Mouse (Mus musculus): Measurements from ENCODE around the gene Tmem30c. TPM values are rescaled to one million over a fixed set of nuclear protein-coding genes. Genes with fewer than 3 reads are reported as not detected.

Tmem30c gene
- polyA plus RNA-seq, 1 experiment from 2014 or later, result not detected

DNA sequence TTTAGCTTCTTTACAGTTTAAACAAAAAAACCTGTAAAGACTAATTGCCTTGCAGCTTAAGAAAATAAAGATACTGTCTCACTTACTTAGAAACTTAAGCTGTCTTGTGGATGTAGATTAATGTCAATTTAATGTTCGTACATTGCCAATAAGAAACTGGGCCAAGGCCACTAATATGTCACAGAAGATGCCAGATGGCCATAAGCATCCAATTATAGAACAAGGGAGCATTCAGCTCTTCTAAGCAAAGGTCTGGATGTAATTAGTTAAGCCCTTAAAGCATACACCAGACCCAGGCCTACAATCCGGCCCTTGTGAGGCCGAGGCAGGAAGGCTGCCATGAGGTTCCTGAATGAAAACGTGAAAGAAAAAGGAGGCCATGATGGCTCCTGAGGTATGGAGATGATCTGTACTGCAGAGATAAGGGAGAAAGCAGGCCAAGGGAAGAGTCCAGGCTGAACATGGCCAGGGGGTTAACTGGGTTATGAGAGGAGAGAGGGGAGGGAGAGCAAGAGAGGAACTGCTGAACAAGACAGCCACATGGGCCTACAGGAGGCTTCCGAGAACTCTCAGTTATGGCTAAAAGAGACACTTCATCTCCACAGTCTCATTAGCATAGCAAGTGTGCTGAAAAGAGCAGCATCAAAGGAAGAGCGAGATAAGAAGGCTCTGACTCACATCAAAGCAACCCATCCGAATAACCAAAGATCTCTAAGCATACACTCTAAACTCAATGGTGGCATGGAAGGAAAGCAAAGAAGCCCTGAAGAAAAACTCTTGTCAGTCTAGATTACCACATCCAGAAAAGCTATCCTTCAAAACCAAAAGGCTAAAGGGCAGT, 26.8 kb upstream of the Tmem30c start:
- 65% methylated on average over 7 of the region's 7 CpGs for WGBS
- DNase-seq (ENCODE audit: low spot score), result no peak
- H3K4me1 ChIP-seq (ENCODE audit: control insufficient read depth, insufficient read depth, low read length), result no peaks in the 10 kb centered on the region

DNA sequence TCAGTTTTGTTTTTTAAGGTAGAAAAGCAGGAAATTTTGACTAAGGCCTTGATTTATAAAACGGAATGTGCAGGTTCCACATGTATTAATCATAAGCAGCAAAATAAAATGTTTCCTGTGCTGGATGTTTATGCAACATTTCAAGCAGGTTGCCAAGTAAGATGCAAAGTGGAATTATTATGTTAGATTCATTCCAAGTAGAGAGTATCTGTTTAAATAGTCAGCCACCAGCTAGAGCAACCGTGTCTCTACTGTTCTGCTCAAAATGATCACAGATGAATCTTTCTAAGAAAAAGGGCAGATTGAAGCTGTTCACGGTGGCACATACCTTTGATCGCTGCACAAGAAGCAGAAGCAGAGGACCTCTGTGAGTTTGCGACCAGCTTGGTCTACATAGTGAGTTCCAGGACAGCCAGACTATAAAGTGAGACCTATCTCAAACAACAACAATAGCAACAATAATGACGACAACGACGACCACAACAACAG, 26.0 kb upstream of the Tmem30c start:
- WGBS, result 73% methylated on average over 8 of the region's 8 CpGs
- Histone ChIP-seq H3K27ac (ENCODE audit: low read depth, low read length) (no peak overlapping the region), H3K36me3 (ENCODE audit: control insufficient read depth, insufficient read depth, low read length) (no peaks in the 10 kb centered on the region), H3K4me3 (ENCODE audit: low read depth, low read length) (no peak overlapping the region), H3K27me3 (ENCODE audit: control insufficient read depth, insufficient read depth, low read length) (no peaks in the 10 kb centered on the region), H3K4me2 (ENCODE audit: low read depth) (no peak overlapping the region), H3K9me3 (ENCODE audit: control insufficient read depth, low read length) (no peaks in the 10 kb centered on the region), H3K9ac (ENCODE audit: low read length) (no peak overlapping the region), H3K4me1 (ENCODE audit: control insufficient read depth, insufficient read depth, low read length) (no peaks in the 10 kb centered on the region)
- ATAC-seq (ENCODE audit: insufficient read depth, low FRiP score, low TSS enrichment) (no peak), DNase-seq (ENCODE audit: low spot score) (no peak)

More for the DNA sequence above, 26.8 kb upstream of the Tmem30c start:
- Histone ChIP-seq H3K9ac (ENCODE audit: low read length) (no peak overlapping the region), H3K36me3 (ENCODE audit: control insufficient read depth, insufficient read depth, low read length) (no peaks in the 10 kb centered on the region), H3K4me3 (ENCODE audit: low read depth, low read length) (no peak overlapping the region), H3K9me3 (ENCODE audit: control insufficient read depth, low read length) (no peaks in the 10 kb centered on the region), H3K27me3 (ENCODE audit: control insufficient read depth, insufficient read depth, low read length) (no peaks in the 10 kb centered on the region), H3K4me2 (ENCODE audit: low read depth) (no peak overlapping the region), H3K27ac (ENCODE audit: low read depth, low read length) (no peak overlapping the region)
- no peak for ATAC-seq (ENCODE audit: insufficient read depth, low FRiP score, low TSS enrichment)

DNA sequence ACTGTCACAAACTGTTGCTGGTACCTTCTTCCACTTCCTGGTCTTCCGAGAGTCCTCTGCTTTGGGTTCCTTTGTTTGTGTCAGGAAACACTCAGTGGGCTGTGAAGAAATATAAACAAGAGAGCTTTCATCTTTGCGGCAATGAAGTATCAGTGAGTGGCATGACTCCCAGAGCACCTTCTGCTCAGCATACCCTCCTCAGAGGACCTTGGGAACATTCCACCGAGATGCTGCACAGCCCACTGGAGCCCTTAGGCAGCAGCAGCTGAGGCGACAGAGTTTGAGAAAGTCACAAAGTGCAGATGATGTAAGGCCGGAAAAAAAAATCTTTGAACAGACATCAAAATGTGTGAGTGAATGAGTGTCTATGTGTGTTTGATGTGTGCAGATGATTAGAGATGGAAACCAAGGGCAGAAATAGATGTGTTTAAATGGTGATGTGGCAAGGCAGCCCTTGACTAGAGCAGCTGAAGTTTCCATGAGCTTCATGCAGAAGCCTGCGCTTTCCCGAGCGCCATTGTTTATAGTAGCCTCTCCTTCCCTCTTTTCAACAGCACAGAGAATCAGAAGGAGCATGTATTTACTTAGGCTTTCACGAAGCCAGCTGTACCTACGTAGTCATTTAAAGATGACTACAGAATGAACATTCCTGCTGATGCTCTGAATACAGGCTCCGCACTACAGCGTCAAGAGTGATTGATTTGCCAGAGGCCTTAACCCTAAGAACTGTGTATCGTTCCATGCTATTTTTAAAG, 25.4 kb upstream of the Tmem30c start:
- H3K9ac ChIP-seq (ENCODE audit: low read length), result no peak overlapping the region
- H3K4me2 ChIP-seq (ENCODE audit: low read depth), result no peak overlapping the region
- no peak overlapping the region for H3K27ac ChIP-seq (ENCODE audit: low read depth, low read length)
- no peaks in the 10 kb centered on the region for H3K27me3 ChIP-seq (ENCODE audit: control insufficient read depth, insufficient read depth, low read length)
- H3K9me3 ChIP-seq (ENCODE audit: control insufficient read depth, low read length), result no peaks in the 10 kb centered on the region
- ATAC-seq (ENCODE audit: insufficient read depth, low FRiP score, low TSS enrichment) (no peak), DNase-seq (ENCODE audit: low spot score) (no peak)
- H3K4me3 ChIP-seq (ENCODE audit: low read depth, low read length), result no peak overlapping the region
- H3K36me3 ChIP-seq (ENCODE audit: control insufficient read depth, insufficient read depth, low read length), result no peaks in the 10 kb centered on the region
- no peaks in the 10 kb centered on the region for H3K4me1 ChIP-seq (ENCODE audit: control insufficient read depth, insufficient read depth, low read length)
- 47% methylated on average over 13 of the region's 13 CpGs for WGBS

GRCm38 (mm10) chr16:57317127-57317526, 24.5 kb upstream of the Tmem30c start:
- no peak for ATAC-seq (ENCODE audit: insufficient read depth, low FRiP score, low TSS enrichment)
- no peaks in the 10 kb centered on the region for H3K4me1 ChIP-seq (ENCODE audit: control insufficient read depth, insufficient read depth, low read length)
- no peak overlapping the region for H3K4me2 ChIP-seq (ENCODE audit: low read depth)
- H3K27me3 ChIP-seq (ENCODE audit: control insufficient read depth, insufficient read depth, low read length), result no peaks in the 10 kb centered on the region
- no peak overlapping the region for H3K4me3 ChIP-seq (ENCODE audit: low read depth, low read length)
- no peaks in the 10 kb centered on the region for H3K9me3 ChIP-seq (ENCODE audit: control insufficient read depth, low read length)
- DNase-seq (ENCODE audit: low spot score), result no peak
- no peaks in the 10 kb centered on the region for H3K36me3 ChIP-seq (ENCODE audit: control insufficient read depth, insufficient read depth, low read length)
- 67% methylated on average over 4 of the region's 4 CpGs for WGBS
- H3K9ac ChIP-seq (ENCODE audit: low read length), result no peak overlapping the region
- no peak overlapping the region for H3K27ac ChIP-seq (ENCODE audit: low read depth, low read length)

GRCm38 (mm10) chr16:57315026-57315425, 22.4 kb upstream of the Tmem30c start:
- 90% methylated on average over 9 of the region's 9 CpGs for WGBS
- no peaks in the 10 kb centered on the region for H3K4me1 ChIP-seq (ENCODE audit: control insufficient read depth, insufficient read depth, low read length)
- no peak overlapping the region for H3K4me3 ChIP-seq (ENCODE audit: low read depth, low read length)
- H3K27ac ChIP-seq (ENCODE audit: low read depth, low read length), result no peak overlapping the region
- H3K9ac ChIP-seq (ENCODE audit: low read length), result no peak overlapping the region
- no peaks in the 10 kb centered on the region for H3K36me3 ChIP-seq (ENCODE audit: control insufficient read depth, insufficient read depth, low read length)
- ATAC-seq (ENCODE audit: insufficient read depth, low FRiP score, low TSS enrichment) (no peak), DNase-seq (ENCODE audit: low spot score) (no peak)
- no peaks in the 10 kb centered on the region for H3K27me3 ChIP-seq (ENCODE audit: control insufficient read depth, insufficient read depth, low read length)
- H3K9me3 ChIP-seq (ENCODE audit: control insufficient read depth, low read length), result no peaks in the 10 kb centered on the region
- no peak overlapping the region for H3K4me2 ChIP-seq (ENCODE audit: low read depth)

- no peak for DNase-seq (ENCODE audit: low spot score)
- no peak for ATAC-seq (ENCODE audit: insufficient read depth, low FRiP score, low TSS enrichment)
Measured at GRCm38 (mm10) chr16:57314236-57314635, 21.6 kb upstream of the Tmem30c start.

DNA sequence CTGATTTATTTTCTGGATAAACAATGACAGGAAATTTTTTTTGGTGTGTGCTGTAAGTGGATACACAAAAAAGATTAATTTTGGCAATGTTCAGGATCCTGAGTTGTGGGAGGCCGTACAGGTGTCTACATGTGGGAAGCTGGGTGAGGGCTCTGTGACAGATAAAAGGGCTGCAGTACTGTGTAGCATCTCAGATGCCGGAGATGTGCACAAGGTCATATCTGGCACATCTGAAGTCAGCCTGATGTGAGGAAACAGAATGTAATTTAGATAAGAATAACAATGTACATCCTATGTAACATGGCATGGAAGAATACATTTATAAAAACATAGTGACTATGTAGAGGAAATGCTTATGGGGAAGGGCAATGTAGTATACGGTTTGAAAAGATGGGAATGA, 20.8 kb upstream of the Tmem30c start:
- WGBS, result 94% methylated on average over 3 of the region's 3 CpGs
- Histone ChIP-seq H3K27me3 (ENCODE audit: control insufficient read depth, insufficient read depth, low read length) (no peaks in the 10 kb centered on the region), H3K4me2 (ENCODE audit: low read depth) (no peak overlapping the region), H3K9ac (ENCODE audit: low read length) (no peak overlapping the region), H3K4me1 (ENCODE audit: control insufficient read depth, insufficient read depth, low read length) (no peaks in the 10 kb centered on the region), H3K36me3 (ENCODE audit: control insufficient read depth, insufficient read depth, low read length) (no peaks in the 10 kb centered on the region), H3K27ac (ENCODE audit: low read depth, low read length) (no peak overlapping the region), H3K4me3 (ENCODE audit: low read depth, low read length) (no peak overlapping the region), H3K9me3 (ENCODE audit: control insufficient read depth, low read length) (no peaks in the 10 kb centered on the region)
- DNase-seq (ENCODE audit: low spot score), result no peak
- ATAC-seq (ENCODE audit: insufficient read depth, low FRiP score, low TSS enrichment), result no peak

More at GRCm38 (mm10) chr16:57314236-57314635, 21.6 kb upstream of the Tmem30c start:
- no peak overlapping the region for H3K9ac ChIP-seq (ENCODE audit: low read length)
- H3K27ac ChIP-seq (ENCODE audit: low read depth, low read length), result no peak overlapping the region
- no peak overlapping the region for H3K4me2 ChIP-seq (ENCODE audit: low read depth)
- H3K36me3 ChIP-seq (ENCODE audit: control insufficient read depth, insufficient read depth, low read length), result no peaks in the 10 kb centered on the region
- no peaks in the 10 kb centered on the region for H3K27me3 ChIP-seq (ENCODE audit: control insufficient read depth, insufficient read depth, low read length)
- H3K9me3 ChIP-seq (ENCODE audit: control insufficient read depth, low read length), result no peaks in the 10 kb centered on the region
- H3K4me3 ChIP-seq (ENCODE audit: low read depth, low read length), result no peak overlapping the region
- H3K4me1 ChIP-seq (ENCODE audit: control insufficient read depth, insufficient read depth, low read length), result no peaks in the 10 kb centered on the region
- WGBS, result 93% methylated on average over 3 of the region's 3 CpGs

- Histone ChIP-seq H3K4me2 (ENCODE audit: low read depth) (no peak overlapping the region), H3K9me3 (ENCODE audit: control insufficient read depth, low read length) (no peaks in the 10 kb centered on the region), H3K9ac (ENCODE audit: low read length) (no peak overlapping the region), H3K27me3 (ENCODE audit: control insufficient read depth, insufficient read depth, low read length) (no peaks in the 10 kb centered on the region), H3K36me3 (ENCODE audit: control insufficient read depth, insufficient read depth, low read length) (no peaks in the 10 kb centered on the region), H3K4me3 (ENCODE audit: low read depth, low read length) (no peak overlapping the region), H3K27ac (ENCODE audit: low read depth, low read length) (no peak overlapping the region), H3K4me1 (ENCODE audit: control insufficient read depth, insufficient read depth, low read length) (no peaks in the 10 kb centered on the region)
- ATAC-seq (ENCODE audit: insufficient read depth, low FRiP score, low TSS enrichment) (no peak), DNase-seq (ENCODE audit: low spot score) (no peak)
- 91% methylated on average over 2 of the region's 2 CpGs for WGBS
Measured at GRCm38 (mm10) chr16:57312130-57312529, 19.5 kb upstream of the Tmem30c start.
